Mouse (Mus musculus) liver, adult 2 months (tissue): Measurements from ENCODE around the gene Kif3a.

Experiments
- CTCF ChIP-seq: fragments of 200-500 bp; IDR thresholded peaks from 2 replicates; pipeline ENCODE4 v1.5.1; 2011; ENCODE audit warnings: low read depth, low read length, control low read depth
- POLR2A ChIP-seq: fragments of 200-500 bp; IDR thresholded peaks from 2 replicates; pipeline ENCODE4 v1.6.1; 2011; ENCODE audit warnings: low read length, control low read depth; ENCODE audit not compliant: insufficient read depth; ENCODE audit errors: extremely low read depth

- TF ChIP-seq CTCF (no peak), POLR2A (no peak)
Measured at GRCm38 (mm10) chr11:53609231-53609630, 42.1 kb downstream of the Kif3a start.
